Mouse (Mus musculus) adrenal gland, adult (tissue): ENCODE data around the gene Srrm3.

Source experiments
- DNase-seq, 2 experiments: peaks; one replicate each; pipeline ENCODE4 v3.0.0; 2022 to 2023; ENCODE audit warnings: low spot score in 1 of 2; ENCODE audit not compliant: inconsistent age in 2 of 2

The Srrm3 gene

DNA sequence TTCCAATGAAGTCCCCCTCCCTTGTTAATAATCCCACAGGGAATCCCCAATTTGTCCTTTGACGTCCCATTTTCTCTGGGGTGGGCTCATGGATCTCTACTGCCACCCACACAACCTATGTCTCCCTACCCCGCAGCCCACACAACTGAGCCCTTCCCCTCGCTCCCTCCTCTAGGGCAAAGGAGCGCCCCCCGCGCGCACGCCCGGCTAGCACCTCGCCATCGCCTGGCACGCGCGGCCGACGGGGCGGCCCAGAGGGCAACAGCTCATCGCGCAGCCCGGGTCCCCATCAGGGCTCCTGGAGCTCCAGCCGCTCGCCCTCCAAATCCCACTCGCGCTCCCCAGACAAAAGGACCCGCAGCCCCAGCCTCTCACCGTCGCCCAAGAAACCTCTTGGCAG lies 62.0 kb downstream of the Srrm3 start:
- no peak for DNase-seq

DNA sequence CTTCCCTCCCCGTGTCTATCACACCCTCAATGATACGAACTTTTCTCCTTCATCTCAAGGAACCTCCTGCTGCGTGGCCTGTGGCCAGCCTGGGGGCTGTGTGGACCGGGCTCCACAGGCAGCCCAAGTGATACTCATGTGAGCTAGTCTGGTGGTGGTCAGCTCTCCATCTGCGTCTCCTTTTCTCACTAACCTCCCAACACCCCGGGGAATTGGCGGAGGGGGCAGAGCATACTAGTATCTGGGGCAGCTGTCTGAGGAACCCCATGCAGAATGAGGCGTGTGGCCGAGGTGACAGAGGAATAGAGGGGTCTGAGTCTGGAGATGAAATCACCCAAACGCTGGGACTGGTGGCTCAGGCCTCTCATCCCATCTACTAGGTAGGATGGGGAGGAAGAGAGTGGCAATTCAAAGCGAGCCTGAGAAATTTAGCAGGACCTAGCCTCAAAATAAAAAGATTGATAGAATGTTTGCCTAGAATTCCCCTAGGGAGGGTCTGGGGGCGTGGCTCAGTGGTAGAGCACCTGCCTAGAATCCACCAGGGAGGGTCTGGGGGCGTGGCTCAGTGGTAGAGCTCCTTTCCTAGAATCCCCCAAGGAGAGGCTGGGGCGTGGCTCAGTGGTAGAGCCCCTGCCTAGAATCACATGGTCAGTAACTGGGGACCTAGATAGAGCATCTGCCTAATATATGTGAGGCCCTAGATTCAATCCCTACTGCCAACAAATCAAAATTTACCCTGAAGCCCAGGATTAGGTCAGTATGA lies 63.2 kb downstream of the Srrm3 start:
- DNase-seq: no peak

DNA sequence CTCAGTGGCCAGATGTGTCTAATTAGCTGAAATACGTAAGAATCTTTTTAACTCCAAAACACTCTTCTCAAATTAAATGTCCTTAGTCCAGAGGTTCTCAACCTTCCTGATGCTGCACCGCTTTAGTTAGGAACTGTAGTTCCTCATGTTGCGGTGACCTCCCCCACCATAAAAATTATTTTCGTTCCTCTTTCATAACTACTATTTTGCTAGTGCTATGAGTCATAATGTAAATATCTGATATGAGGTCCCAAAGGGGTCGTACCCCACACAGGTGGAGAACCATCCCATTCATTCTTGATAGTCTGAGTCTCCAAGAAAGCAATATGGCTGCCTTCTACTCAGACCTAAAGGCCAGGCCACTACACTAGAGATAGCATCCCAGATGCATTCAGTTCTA lies 63.8 kb downstream of the Srrm3 start:
- DNase-seq: no peak

DNA sequence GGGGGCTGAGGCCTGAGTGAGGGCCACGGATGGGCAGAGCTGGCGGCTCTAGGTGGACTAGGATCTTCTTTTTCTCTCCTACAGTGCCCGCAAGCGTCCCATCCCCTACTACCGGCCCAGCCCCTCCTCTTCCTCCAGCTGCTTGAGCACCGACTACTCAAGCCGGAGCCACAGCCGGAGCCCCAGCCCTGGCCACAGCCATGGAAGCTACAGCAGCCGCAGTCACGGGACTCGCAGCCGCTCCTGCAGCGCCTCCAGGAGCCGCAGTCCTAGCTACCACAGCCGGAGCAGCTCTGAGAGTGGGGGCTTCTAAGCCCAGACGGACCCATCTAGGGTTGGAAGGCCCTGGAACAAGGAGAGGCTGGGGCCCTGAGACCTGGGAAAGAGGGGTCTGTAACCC lies 66.3 kb downstream of the Srrm3 start:
- no peak for DNase-seq

DNA sequence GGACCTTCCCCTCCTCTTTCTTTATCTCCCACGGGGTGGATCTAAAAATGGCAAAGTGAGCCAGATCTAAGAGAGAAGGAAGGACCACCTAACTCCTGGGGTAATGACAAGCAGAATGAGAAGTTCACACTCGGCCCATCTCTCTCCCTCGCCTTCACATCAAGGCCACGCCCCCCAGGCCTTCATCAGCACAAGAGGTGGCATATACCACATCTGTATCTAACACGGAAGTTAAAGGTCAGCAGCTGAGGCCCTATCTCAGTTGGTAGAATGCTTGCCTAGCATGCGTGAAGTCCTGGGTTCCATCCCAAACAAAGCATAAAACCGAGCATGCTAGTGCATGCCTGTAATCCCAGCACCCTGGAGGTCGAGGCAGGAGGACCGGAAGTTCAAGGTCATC lies 67.1 kb downstream of the Srrm3 start:
- no peak for DNase-seq

DNA sequence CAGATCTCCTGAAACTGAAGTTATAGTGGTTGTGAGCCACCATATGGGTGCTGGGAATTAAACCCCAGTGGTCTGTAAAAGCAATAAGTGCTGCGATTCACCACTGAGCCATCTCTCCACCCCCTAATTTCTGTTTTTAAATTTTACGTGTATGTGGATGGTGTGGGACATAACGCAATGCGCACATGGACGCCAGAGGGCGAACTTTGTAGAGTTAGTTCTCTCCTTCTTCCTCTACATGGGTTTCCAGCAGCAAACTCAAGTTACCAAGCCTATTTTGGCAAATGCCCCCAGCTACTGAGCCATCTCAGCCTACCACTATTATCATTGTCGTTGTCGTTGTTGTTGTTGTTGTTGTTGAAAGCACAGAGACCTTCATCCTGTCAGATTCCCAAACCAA lies 70.5 kb downstream of the Srrm3 start:
- peak; percentile 68 to 87 for DNase-seq

DNA sequence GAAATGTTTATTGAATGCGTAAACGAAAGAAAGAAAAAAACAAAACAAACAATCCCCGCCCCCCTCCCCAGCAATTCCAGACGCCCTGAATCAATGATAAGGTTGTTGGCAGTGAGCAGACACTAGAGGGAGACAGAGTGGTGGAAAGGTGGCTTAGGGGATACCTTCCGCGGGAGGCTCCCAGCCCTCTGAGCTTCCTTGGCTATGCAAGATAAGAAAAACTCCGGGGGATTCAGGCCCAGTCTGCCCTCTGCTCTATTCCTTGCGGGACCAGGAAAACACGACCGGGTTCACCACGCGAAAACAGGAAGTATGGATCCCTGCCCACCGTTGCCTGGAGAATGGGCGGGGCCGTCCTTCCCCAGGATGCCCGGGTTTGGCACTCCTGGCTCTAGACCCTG lies 71.1 kb downstream of the Srrm3 start:
- DNase-seq: peak; percentile 68 to 89

DNA sequence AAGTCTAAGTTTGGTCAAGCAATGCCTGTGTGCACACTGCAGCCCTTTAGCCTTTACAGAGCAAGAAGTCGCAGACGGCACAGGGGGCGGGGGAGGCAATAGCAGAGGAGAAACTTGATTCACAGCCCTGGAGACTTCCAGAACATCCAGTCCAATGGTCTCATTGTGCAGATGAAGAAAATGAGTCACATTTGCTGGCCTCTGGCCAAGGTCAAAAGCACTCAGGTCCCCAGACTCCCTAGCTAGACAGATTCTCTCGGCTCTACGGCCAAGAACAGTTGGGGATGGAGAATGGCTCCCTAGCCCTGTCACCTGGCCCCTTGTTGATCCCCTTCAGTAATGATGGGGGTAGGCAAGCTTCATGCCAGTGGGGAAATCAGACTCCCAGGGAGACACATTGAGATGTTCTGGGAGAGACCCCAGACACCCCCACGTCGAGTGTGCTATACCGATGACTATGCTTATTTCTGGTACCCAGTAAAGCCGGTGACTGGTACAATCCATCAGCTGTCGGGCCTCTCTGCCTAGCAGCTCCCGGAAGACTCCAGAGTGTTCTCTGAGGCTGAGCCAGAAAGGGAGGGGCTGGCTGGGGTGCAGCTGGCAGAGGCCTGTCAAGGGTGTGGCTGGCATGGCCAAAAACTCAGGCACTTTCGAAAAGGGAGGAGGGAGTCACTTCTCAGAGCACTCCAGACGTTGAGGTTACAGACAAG lies 72.9 kb downstream of the Srrm3 start:
- DNase-seq: peak; percentile 94 to 96

DNA sequence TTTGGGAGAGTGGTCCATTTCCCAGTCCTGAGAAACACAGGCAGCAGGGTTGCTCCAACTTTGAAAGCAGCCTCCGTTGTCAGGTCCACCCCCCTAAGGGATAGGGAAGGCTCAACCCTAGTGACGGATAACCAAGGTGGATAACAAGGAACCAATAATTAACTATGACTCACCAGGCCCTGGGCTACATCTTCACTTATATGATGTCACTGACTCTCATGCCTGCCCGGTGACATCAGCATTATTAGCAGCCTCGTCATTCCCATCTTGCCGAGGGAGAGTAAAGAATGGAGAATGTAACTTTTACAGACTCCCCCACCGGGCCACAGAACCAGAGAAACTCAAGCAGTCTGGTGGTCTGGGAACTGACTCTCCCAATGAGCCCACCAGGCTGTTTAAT lies 78.0 kb downstream of the Srrm3 start:
- no peak for DNase-seq

DNA sequence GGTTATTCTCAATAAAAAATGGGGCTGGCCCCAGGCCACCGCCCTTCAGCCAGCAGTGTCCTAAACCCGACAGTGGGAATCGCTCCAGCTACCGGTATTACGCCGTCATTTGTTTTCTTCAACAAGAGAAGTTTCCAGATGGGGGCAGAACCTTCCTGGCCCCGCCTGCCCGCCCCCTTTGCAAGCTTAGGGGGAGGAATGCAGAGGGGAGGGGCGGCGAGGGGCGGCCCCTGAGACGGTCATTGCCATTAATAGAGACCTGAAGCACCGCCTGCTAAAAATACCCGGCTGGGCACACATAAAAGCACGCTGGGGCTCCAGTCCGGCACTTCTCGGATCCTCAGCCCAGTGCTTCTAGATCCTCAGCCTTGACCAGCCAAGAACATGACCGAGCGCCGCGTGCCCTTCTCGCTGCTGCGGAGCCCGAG lies 81.0 kb downstream of the Srrm3 start, which contains the start of gene Hspb1:
Hspb1 (plus strand) TSS at position 245 of the 428 bp plus-strand sequence.
- DNase-seq: peak; percentile 95 to 96

DNA sequence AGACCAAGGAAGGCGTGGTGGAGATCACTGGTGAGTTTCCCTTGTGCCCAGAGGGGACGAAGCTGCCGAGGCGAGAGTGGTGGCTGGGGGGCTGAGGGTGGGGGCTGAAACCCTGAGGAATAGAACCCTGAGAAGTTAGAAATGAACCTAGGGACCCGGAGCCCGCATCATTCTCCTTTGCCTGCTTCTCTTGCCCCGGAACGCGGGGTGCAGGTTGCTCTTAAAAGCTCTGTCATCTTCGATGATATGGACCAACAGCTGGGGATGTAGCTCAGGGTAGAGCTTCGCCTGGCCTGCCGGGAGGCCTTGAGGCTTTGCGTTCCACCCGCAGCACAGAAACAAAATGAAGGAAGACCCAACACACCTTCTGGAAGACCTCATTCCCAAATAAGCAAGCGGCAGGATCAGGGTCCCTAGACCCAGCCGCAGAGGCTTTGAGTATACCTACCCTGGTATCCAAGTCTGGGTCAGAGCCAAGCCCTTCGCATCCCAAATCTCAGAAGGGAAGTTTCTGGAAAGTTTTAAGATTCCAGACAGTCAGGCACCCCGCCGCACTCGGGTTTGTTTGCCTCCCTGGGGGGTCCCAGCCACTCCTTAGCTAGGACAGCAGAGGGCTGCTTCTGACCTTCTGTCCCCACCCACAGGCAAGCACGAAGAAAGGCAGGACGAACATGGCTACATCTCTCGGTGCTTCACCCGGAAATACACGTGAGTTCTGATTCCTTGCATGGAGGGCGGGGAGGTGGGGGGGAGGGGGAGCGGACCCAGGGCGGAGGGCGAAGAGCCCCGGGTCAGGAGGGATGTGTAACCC lies 81.9 kb downstream of the Srrm3 start:
- DNase-seq: peak in 1 of 2 experiments; percentile 72

DNA sequence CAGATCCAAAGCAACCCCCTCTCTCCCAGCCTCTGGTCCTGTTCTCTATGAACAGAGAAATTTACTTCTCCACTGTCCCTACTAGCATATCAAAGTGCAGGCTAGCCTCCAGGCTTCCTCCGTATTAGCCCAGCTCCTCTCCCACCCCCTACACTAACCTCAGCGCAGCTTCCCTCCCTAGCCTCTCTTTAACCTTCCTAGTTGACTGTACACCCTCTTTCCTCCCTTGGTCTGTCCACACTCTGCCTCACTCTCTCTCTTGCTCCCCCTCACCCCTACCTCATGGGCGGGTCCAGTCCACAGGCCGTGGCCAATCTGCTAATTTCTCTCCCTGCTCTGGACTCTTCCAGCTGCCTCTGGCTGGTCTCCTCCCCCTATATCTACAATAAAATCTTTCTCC lies 83.6 kb downstream of the Srrm3 start:
- DNase-seq: no peak

DNA sequence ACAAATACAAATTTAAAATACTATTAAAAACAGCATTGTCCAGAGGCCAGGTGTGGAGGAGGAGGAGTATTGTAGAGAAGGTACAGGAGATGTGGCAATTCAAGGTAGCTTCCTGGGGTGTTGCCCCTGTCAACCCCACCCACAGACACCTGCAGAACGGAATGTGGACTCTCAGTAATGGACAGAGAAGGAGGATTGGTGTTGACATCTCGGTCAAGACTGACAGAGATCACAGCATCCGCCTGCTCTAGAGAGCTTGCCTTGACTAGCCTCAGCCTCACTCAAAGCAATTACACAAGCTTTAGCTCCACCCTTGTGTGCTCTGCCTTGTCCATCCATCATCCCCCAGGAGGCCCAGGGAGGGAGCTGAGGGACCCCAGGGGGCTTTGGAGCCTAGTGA lies 84.2 kb downstream of the Srrm3 start:
- DNase-seq: no peak

DNA sequence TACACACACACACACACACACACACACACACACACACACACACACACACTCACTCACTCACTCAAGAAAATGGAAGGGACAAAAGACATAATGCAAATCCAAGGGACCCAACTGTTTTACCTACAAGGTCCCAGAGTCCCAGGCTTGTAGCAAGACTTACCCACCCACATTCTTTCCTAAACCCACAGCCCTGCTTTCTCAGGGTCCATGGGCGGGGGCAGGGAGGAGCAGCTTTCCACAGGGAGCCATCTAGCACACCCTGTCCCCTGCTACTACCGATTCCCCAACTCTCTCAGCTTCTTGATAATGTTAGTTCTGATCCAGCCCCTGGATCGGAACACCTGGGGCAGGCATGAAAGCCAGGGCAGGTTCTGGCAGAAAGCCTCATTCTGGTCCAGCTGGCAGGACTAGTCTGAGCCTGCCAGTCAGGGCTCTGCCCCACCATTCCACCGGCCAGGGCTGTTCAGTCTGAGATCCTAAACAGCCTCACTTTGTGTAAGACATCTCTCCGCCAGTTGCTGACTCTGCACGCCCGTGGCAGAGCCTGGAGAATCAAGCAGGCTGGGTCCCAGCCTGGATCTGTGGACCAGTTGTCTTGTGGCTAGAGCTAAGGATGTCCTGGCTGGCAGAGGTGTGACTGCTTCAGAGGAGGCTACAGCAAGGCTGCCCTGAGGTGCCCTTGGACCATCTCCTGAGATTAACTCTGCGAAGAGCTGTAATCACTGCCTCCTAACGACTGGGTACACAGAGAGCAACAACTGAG lies 86.1 kb downstream of the Srrm3 start:
- DNase-seq: no peak

DNA sequence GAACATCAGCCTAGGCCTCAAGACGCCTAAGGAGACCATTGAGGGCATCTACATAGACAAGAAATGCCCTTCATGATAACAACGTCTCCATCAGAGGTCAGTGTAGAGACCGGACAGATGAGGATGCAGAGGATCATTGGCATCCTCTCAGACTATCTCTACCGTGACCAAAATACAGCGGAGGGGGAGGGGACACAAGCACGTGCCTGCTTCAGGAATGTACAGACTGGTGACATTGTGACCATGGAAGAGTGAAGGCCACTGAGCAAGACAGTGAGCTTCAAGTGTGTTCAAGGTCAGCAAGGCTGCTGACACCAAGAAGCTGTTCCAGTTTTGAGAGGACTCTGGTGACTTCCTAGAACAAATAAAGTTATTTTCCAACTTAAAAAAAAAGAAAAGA lies 88.3 kb downstream of the Srrm3 start:
- peak in 1 of 2 experiments; percentile 55 for DNase-seq

DNA sequence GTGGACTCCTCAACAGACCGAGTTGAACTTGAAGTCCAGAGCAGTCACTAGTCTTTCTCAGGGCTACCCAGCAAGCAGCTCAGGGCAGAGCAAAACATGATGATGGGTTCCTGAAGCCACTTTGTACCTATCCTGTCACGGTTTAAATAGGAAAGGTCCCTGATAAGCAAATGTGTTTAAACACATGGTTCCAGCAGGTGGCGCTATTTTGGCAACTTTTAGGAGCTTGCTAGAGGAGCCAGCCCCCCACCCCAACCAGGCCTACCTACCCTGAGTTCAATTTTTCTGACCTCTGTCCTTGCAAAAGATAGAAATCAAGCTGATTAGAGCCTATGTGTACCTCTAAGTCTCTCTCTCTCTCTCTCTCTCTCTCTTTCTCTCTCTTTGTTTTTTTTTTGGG lies 91.3 kb downstream of the Srrm3 start:
- peak in 1 of 2 experiments; percentile 84 for DNase-seq

DNA sequence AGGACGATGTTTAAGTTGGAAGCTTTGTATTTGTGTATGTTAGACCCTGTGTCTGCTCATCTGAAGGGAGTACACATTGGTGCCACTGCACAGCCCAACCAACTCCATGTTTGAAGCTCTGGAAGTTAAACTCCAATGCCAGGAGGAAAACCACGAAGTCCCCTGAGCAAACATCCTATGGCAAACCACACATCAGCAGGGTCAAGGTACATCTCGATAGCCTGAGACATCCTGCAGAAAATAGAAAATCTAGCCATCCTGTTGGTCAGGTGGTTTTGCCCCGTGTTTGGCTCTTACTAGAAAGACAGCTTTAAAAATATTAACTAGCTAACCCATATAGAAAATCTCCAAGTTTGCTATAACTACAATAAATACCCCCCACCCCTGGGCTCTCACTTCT lies 92.3 kb downstream of the Srrm3 start:
- no peak for DNase-seq

DNA sequence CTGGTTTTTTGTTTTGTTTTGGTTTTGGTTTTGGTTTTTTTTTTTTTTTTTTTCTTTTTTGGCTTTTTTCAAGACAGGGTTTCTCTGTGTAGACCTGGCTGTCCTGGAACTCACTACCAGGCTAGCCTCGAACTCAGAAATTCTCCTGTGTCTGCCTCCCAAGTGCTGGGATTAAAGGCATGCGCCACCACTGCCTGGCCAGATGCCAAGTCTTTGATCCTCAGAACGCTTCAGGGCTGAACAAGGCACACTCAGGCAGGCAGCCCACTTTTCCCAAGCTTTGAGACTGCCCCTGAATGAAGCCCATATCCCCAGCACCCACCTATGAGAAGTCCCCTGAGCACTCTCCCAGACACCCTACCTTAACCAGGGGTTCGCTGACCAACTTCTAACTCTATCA lies 93.1 kb downstream of the Srrm3 start:
- peak in 1 of 2 experiments; percentile 67 for DNase-seq

DNA sequence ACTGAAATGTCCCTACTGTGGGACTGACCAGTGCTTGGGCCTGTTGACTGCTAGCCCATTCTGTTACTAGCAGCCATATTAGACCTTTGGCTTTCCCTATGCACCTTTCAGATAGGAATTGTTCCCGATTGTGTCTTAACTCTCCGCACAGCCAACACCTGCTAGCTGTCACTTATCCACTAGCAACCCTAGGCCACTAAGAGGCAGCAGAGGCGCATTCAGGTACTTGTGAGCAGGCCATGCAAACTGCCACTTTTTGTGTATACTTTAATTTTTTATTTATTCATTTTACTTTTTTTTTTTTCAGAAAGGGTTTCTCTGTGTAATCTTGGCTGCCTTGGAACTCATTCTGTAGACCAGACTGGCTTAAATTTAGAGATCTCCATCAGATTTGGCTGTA lies 94.0 kb downstream of the Srrm3 start:
- peak in 1 of 2 experiments; percentile 44 for DNase-seq

DNA sequence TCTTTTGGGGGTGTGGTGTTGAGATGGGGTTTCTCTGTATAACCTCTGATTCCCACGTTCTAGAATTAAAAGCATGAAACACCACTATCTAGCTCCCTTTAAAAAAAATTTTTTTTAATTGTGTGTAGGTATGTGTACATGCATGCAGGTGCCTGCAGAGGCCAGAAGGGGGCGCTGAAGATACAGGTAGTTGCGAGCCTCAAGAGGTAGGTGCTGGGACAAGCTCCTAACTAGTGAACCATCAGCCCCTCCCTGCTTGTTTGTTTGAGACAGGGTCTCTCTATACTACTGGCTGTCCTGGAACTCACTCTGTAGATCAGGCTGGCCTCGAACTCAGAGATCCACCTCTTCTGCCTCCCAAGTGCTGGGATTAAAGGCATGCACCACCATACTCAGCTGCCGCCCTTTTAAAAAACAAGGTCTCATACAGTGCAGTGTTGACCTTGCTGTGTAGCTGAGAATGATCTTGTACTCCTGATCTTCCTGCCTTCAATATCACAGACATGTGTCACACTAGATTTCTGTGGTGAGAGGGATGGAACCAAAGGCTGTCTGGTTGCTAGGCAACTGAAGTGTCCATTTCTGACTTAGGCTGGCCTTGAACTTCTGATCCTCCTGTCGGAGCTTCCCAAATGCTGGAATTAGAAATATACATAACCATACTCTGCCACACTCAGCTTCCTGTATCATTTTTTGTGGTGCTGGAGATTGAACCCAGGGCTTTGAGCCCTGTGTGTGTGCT lies 94.8 kb downstream of the Srrm3 start:
- DNase-seq: peak in 1 of 2 experiments; percentile 77
